Mouse (Mus musculus) CH12.LX (cell line): Measurements from ENCODE around the gene Gjb4. TPM values are rescaled to one million over a fixed set of nuclear protein-coding genes. Genes with fewer than 3 reads are reported as not detected.
A peak's percentile ranks its signal among the peaks of the same experiment; 100 is the strongest.

Experiments used
- DNase-seq: peaks from one replicate; pipeline ENCODE4 v3.0.0-alpha.2; 2013; ENCODE audit errors: extremely low read depth
- H3K27ac ChIP-seq: 2 replicates; pipeline ENCODE4 v1.5.1; 2012; ENCODE audit warnings: low read depth, mild to moderate bottlenecking, control low read depth, moderate library complexity; ENCODE audit not compliant: insufficient read depth
- H3K27me3 ChIP-seq: replicated peaks from 2 replicates; pipeline ENCODE3; 2012; ENCODE audit warnings: inconsistent platforms
- H3K36me3 ChIP-seq, 2 experiments: replicated peaks in 1 of 2; 2 replicates each; pipeline versions ENCODE3 to v1.6.1; 2012; ENCODE audit warnings: inconsistent platforms in 1 of 2, low read length in 1 of 2, mild to moderate bottlenecking in 1 of 2, mixed read lengths in 1 of 2, moderate library complexity in 1 of 2; ENCODE audit not compliant: control insufficient read depth in 1 of 2, insufficient read depth in 1 of 2
- H3K4me1 ChIP-seq, 2 experiments: 2 replicates each; pipeline ENCODE4 v1.6.1; 2012; ENCODE audit warnings: inconsistent platforms in 1 of 2, moderate library complexity in 1 of 2; ENCODE audit not compliant: insufficient read depth in 2 of 2, control insufficient read depth in 1 of 2
- H3K4me2 ChIP-seq: 2 replicates; pipeline ENCODE4 v1.6.1; 2012; ENCODE audit warnings: low read depth, mild to moderate bottlenecking, control low read depth; ENCODE audit not compliant: poor library complexity, insufficient read depth, severe bottlenecking
- H3K4me3 ChIP-seq, 3 experiments: fragments of 150-350 bp in 1 of 3; sonication (generic) in 1 of 3; replicated peaks in 1 of 3; 2 replicates each; pipeline versions ENCODE3 to v1.5.1; 2011 to 2012; ENCODE audit warnings: low read depth in 2 of 3, low read length in 2 of 3, mild to moderate bottlenecking in 2 of 3, moderate library complexity in 2 of 3, control low read depth in 1 of 3, improper control_type of control experiment in 1 of 3, inconsistent platforms in 1 of 3, mixed read lengths in 1 of 3; ENCODE audit not compliant: poor library complexity in 1 of 3
- H3K79me2 ChIP-seq: replicated peaks from 2 replicates; pipeline ENCODE4 v1.6.1; 2012; ENCODE audit warnings: mild to moderate bottlenecking, moderate library complexity; ENCODE audit not compliant: control insufficient read depth, poor library complexity, insufficient read depth, severe bottlenecking; ENCODE audit errors: extremely low read depth
- H3K9ac ChIP-seq: 2 replicates; pipeline ENCODE4 v1.6.1; 2012; ENCODE audit warnings: low read depth, mild to moderate bottlenecking, control low read depth, moderate library complexity; ENCODE audit not compliant: insufficient read depth
- H3K9me3 ChIP-seq: replicated peaks from 2 replicates; pipeline ENCODE3; 2012; ENCODE audit warnings: low read length, inconsistent platforms, mixed read lengths
- CHD2 ChIP-seq: IDR thresholded peaks from 2 replicates; pipeline ENCODE4 v1.6.1; 2011; ENCODE audit warnings: low read length, improper control_type of control experiment
- CTCF ChIP-seq, 2 experiments: IDR thresholded peaks in 1 of 2; conservative IDR thresholded peaks in 1 of 2; 2 replicates each; pipeline ENCODE4 v1.5.1; 2011 to 2012; ENCODE audit warnings: low read depth in 2 of 2, low read length in 2 of 2, improper control_type of control experiment in 1 of 2, inconsistent platforms in 1 of 2, mild to moderate bottlenecking in 1 of 2, moderate library complexity in 1 of 2
- E2F4 ChIP-seq: IDR thresholded peaks from 2 replicates; pipeline ENCODE4 v1.6.1; 2011; ENCODE audit warnings: low read depth, low read length, improper control_type of control experiment; ENCODE audit not compliant: insufficient replicate concordance
- EP300 ChIP-seq: IDR thresholded peaks from 2 replicates; pipeline ENCODE4 v1.6.1; 2011; ENCODE audit warnings: low read length, improper control_type of control experiment
- IRF4 ChIP-seq: IDR thresholded peaks from 2 replicates; pipeline ENCODE4 v1.6.1; 2014; ENCODE audit warnings: low read depth, mild to moderate bottlenecking, inconsistent platforms, low read length, improper control_type of control experiment
- JUN ChIP-seq: IDR thresholded peaks from 2 replicates; pipeline ENCODE4 v1.6.1; 2011; ENCODE audit warnings: low read depth, mild to moderate bottlenecking, low read length, improper control_type of control experiment, moderate library complexity; ENCODE audit not compliant: insufficient read depth
- MAX ChIP-seq: IDR thresholded peaks from 2 replicates; pipeline ENCODE4 v1.6.1; 2011; ENCODE audit warnings: low read length, improper control_type of control experiment
- MYC ChIP-seq: IDR thresholded peaks from 2 replicates; pipeline ENCODE4 v1.6.1; 2011; ENCODE audit warnings: low read depth, mild to moderate bottlenecking, improper control_type of control experiment, low read length
- PAX5 ChIP-seq: IDR thresholded peaks from 2 replicates; pipeline ENCODE4 v1.6.1; 2012; ENCODE audit warnings: low read length, inconsistent platforms, mixed read lengths
- POLR2AphosphoS2 ChIP-seq: IDR thresholded peaks from 2 replicates; pipeline ENCODE4 v1.6.1; 2011; ENCODE audit warnings: low read depth, low read length, improper control_type of control experiment
- RAD21 ChIP-seq: IDR thresholded peaks from 2 replicates; pipeline ENCODE4 v1.6.1; 2011; ENCODE audit warnings: low read depth, mild to moderate bottlenecking, low read length, improper control_type of control experiment, moderate library complexity
- RCOR1 ChIP-seq: conservative IDR thresholded peaks from 2 replicates; pipeline ENCODE4 v1.6.1; 2012; ENCODE audit warnings: low read depth, mild to moderate bottlenecking, inconsistent platforms, low read length, improper control_type of control experiment
- SMC3 ChIP-seq: IDR thresholded peaks from 2 replicates; pipeline ENCODE4 v1.6.1; 2011; ENCODE audit warnings: low read depth, low read length, improper control_type of control experiment
- TCF12 ChIP-seq: IDR thresholded peaks from 2 replicates; pipeline ENCODE4 v1.6.1; 2014; ENCODE audit warnings: low read depth, mild to moderate bottlenecking, inconsistent platforms, low read length, improper control_type of control experiment
- ZC3H11A ChIP-seq: IDR thresholded peaks from 2 replicates; pipeline ENCODE4 v1.6.1; 2012; ENCODE audit warnings: low read depth, mild to moderate bottlenecking, inconsistent platforms, low read length, improper control_type of control experiment
- ZMIZ1 ChIP-seq: IDR thresholded peaks from 2 replicates; pipeline ENCODE4 v1.6.1; 2012; ENCODE audit warnings: low read depth, mild to moderate bottlenecking, inconsistent platforms, low read length, improper control_type of control experiment
- ZNF384 ChIP-seq: IDR thresholded peaks from 2 replicates; pipeline ENCODE4 v1.6.1; 2012; ENCODE audit warnings: low read depth, low read length, improper control_type of control experiment, inconsistent platforms
- dilution Hi-C: fragments of 300-500 bp; cut with MboI; formaldehyde crosslinking; loops from 2 replicates; pipeline ENCODE4 v1.14.3; 2020; ENCODE audit warnings: low sequenced_read_pairs; ENCODE audit not compliant: extremely low pct_unique_long_range_greater_than_20kb, extremely low pct_ligation_motif_present
- in situ Hi-C: fragments of 300-500 bp; cut with MboI; formaldehyde crosslinking; loops from 3 replicates; pipeline ENCODE4 v1.14.3; 2019; ENCODE audit warnings: low sequenced_read_pairs, low pct_ligation_motif_present, low pct_unique_long_range_greater_than_20kb, mixed read lengths
- polyA plus RNA-seq: library from polyadenylated mRNA; unstranded; fragments of >175 nt; gene quantifications from 2 replicates; pipeline ENCODE4 v1.2.1, GENCODE M21; 2012; ENCODE audit warnings: low read depth; ENCODE audit not compliant: insufficient read length
- total RNA-seq, 2 experiments: library from RNA; depleted of rRNA; stranded (reverse); fragments of 300-350 nt in 1 of 2; fragments of >200 nt in 1 of 2; gene quantifications; 2 replicates each; pipeline ENCODE4 v1.2.3; 2012 to 2014

Gjb4 gene
- total and polyA plus RNA-seq, 3 experiments, result not detected

- Histone ChIP-seq H3K36me3 (no peaks in the 10 kb centered on the region), H3K79me2 (no peaks in the 10 kb centered on the region), H3K9me3 (no peaks in the 10 kb centered on the region), H3K9ac (no peak overlapping the region), H3K27me3 (peaks cover 17% of the 10 kb centered on the region), H3K4me1 (peaks cover 5 to 6% of the 10 kb centered on the region in 2 experiments), H3K4me3 (no peak overlapping the region), H3K4me2 (no peak overlapping the region), H3K27ac (no peak overlapping the region)
- DNase-seq, result no peak
- dilution Hi-C loops (no loop called here), in situ Hi-C loops (no loop called here)
- TF ChIP-seq MYC, result no peak
- no peak for TF ChIP-seq E2F4
- no peak for TF ChIP-seq ZNF384
- no peak for TF ChIP-seq JUN
- TF ChIP-seq ZMIZ1, result no peak
- TF ChIP-seq CHD2, result no peak
- no peak for TF ChIP-seq IRF4
- TF ChIP-seq TCF12, result no peak
- TF ChIP-seq SMC3, result no peak
- TF ChIP-seq ZC3H11A, result no peak
- TF ChIP-seq MAX, result no peak
- TF ChIP-seq PAX5, result no peak
These were observed 30.2 kb downstream of the Gjb4 start for GRCm38 (mm10) chr4:127323651-127324050.

- dilution Hi-C loops, result no loop called here
- H3K9me3 ChIP-seq, result no peaks in the 10 kb centered on the region
- DNase-seq, result peak; percentile 69
These were observed 34.3 kb downstream of the Gjb4 start for GRCm38 (mm10) chr4:127319613-127320012.

GRCm38 (mm10) chr4:127317143-127317542 is 36.7 kb downstream of the Gjb4 start:
- no peak for DNase-seq
- in situ Hi-C loops, result loop anchor here (5.0 kb wide), 1 partner anchor 75 kb away; the partner anchor contains the start of gene Smim12
- no peak for TF ChIP-seq POLR2AphosphoS2
- no peak for TF ChIP-seq RCOR1
- TF ChIP-seq MYC, result peak; percentile 47; the same call in 1 of the 2 replicates

More at GRCm38 (mm10) chr4:127319613-127320012, 34.3 kb downstream of the Gjb4 start:
- no peak overlapping the region for H3K4me3 ChIP-seq
- H3K9ac ChIP-seq, result no peak overlapping the region
- H3K27ac ChIP-seq, result no peak overlapping the region
- H3K79me2 ChIP-seq, result no peaks in the 10 kb centered on the region
- peaks cover 3 to 4% of the 10 kb centered on the region in 2 experiments; a peak in 3 of 4 replicates for H3K4me1 ChIP-seq
- peak; percentile 89 for TF ChIP-seq RAD21
- no peak for TF ChIP-seq EP300
- peak; percentile 65 for TF ChIP-seq SMC3
- TF ChIP-seq CTCF (conservative IDR thresholded peaks at IDR 0.05 in 1 of 2, IDR thresholded peaks at IDR 0.05 in 1 of 2; ENCODE audit: low read depth in 2 of 2, low read length in 2 of 2), result peak; percentile 88 to 90
- H3K36me3 ChIP-seq, result no peaks in the 10 kb centered on the region
- no peak overlapping the region for H3K4me2 ChIP-seq
- in situ Hi-C loops, result loop anchor here (5.0 kb wide), 1 partner anchor 77 kb away; the partner anchor contains the start of gene Smim12
- H3K27me3 ChIP-seq, result peaks cover 29% of the 10 kb centered on the region

More at GRCm38 (mm10) chr4:127317143-127317542, 36.7 kb downstream of the Gjb4 start:
- peaks cover 0 to 12% of the 10 kb centered on the region in 2 experiments; a peak in 1 of 4 replicates for H3K4me1 ChIP-seq
- no peak overlapping the region for H3K27ac ChIP-seq
- no peak overlapping the region for H3K4me3 ChIP-seq
- no peak overlapping the region for H3K4me2 ChIP-seq
- no peaks in the 10 kb centered on the region for H3K36me3 ChIP-seq
- H3K9ac ChIP-seq, result no peak overlapping the region
- no peaks in the 10 kb centered on the region for H3K79me2 ChIP-seq
- no peaks in the 10 kb centered on the region for H3K9me3 ChIP-seq
- peaks cover 47% of the 10 kb centered on the region for H3K27me3 ChIP-seq
- dilution Hi-C loops, result no loop called here
